Mouse (Mus musculus) CD4-positive naive resting alpha-beta T cell, adult 57 days (primary cell): ENCODE measurements around the gene Aff2. TPM values are rescaled to one million over a fixed set of nuclear protein-coding genes. Genes with fewer than 3 reads are reported as not detected.

Experiments used
- total RNA-seq: library from RNA; stranded (reverse); gene quantifications from one replicate; pipeline ENCODE4 v1.2.4, GENCODE M21; 2023

Gene Aff2
- total RNA-seq, result not detected

DNA sequence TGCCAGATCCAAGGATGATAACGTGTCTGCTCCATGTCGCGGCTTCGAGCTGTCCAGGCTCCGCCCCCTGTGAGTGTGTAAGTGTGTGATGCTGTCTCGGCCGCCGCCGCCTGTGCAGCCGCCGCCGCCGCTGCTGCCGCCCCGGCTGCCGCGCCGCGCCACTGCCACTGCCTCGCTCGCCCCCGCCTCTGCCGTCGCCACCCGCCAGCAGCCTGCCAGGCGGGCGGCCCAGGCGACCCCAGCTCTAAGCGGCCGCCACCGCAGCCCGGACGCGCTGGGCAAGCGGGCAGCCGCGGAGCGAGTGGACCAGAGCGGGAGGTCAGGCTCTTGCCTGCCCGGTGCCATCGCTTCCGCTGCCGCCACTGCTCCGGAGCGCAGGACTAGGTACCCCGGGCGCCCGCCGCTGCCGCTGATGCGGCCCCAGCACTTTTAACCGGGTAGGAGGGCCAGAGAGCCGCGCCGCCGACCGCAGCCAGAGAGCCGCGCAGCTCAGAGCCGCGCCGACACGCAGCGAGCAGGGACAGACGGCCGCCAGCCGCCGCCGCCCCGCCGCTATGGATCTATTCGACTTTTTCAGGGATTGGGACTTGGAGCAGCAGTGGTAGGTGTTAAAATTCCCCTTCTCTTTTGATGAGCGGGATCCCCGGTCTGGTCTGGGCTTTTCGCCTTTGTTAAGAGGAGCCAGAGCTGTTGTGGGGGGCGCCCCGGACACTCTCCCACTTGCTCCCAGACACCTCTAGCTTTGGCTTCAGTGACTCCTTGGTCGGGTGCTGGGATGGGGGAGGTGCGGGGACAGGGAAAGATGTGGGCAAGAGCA lies at the start of gene Aff2:
Gene Aff2 (plus strand): TSS at position 57 of the 817 bp plus-strand sequence.

